Mouse (Mus musculus): Measurements from ENCODE around the gene Vdr. TPM values are rescaled to one million over a fixed set of nuclear protein-coding genes. Genes with fewer than 3 reads are reported as not detected.

Gene Vdr
- total RNA-seq, 2 experiments from 2014 or later = 6.4 to 33.3 TPM

GRCm38 (mm10) chr15:97921796-97922195 is 11.4 kb upstream of the Vdr start:
- no peak for DNase-seq

- DNase-seq = no peak
These were observed 9.9 kb upstream of the Vdr start for GRCm38 (mm10) chr15:97920306-97920705.

DNA sequence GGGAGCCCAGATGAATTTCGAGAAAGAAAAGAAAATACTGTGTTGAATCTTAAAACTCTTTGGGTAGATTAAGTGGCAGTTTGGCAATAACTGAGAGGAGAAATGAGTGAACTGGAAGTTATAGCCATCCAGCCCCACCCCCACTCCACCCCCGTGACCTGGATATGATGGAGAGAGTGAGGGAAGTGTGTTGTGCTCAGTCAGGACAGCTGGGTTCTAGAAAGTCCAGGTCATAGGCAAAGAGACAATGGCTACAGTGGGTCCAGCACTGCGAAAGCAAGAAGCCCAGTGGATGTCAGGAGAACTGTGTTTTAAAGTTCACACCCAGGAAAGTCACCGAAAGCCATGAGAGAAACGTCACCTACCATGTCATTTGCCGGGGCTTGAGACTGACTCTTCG is 8.8 kb upstream of the Vdr start:
- no peak for DNase-seq

DNA sequence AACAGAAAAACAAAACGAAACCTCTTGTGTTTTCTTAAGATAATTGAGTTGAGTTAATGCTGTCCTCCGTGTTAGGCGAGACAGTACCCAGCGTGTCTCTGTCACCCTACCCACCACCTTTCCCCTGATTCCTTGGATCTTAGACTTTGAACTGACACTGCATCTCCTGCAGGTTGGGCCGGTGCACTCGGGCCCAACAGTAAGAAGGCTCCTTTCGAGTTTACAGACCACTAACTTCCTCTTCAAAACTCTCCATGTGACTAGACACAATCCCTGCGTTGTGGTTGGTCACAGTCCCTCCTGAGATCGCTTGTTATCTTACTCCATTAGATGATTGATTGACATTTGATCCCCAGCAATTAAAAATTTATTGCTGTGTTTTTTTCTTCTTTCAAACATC is 7.6 kb upstream of the Vdr start:
- DNase-seq = no peak

DNA sequence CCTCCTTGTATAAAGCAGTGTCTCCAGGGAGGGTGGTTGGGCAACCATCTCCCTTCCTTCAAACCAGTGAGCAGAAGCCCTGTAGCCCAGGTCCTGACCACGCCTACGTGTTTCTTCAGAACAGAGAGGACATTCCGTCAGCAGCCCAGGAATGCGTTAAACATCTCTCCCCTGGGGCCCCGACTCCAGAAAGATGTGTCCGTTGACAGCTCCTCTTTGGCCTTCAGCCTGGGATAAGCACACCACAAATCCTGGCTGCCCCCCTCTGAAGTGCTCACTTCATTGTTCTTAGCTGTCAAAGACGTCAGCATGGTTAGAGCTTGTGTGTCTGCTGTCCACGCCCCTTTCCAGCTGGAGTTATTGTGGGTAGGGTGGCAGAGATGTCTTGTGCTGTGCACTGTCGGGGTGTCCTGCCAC is 3.9 kb upstream of the Vdr start:
- DNase-seq = peak; percentile 12 to 39

DNA sequence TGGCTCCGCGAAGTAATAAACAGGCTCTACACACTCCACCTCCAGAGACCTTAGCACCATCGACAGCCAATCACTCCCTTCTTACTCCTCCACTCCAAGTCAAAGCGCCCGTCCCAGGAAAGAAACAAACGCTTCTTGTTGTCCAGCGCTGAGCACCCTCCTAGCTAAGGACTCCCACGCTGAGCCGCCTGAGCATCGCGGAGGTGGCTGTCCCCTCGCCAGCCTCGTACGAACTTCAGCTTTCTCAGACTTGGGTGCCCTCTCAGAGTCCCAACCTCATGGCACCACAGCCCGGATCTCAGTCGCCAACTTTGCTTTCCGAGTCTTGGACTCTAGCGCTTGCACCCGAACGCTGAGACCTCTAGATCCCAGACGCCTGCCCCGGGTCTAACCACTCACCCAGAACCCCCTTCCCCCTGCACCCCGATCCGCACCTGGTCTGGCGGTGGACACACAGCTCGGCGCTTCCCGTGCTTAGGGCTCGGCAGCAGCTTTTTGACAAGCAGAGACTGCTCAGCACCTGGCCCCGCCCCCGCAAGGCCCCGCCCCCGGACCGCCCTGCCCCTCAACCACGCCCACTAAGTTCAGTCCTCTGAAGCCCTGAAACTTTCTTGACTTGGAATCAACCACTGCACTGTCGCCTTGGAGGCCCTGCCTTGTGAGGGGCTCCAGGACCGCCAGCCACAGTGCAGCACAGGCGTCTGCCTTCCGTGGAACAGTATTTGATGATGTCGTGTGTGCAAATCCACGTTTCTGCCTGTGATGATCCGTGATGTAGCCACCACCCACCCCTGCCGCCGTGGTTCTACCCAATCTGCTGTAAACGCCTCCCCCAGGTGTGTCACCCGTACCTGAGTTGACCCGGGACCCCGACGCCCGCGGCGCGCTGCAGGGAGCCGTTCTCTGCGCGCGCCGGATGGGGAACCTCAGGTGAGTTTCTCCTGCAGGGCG is 2.4 kb downstream of the Vdr start:
- peak; percentile 70 to 81 for DNase-seq

DNA sequence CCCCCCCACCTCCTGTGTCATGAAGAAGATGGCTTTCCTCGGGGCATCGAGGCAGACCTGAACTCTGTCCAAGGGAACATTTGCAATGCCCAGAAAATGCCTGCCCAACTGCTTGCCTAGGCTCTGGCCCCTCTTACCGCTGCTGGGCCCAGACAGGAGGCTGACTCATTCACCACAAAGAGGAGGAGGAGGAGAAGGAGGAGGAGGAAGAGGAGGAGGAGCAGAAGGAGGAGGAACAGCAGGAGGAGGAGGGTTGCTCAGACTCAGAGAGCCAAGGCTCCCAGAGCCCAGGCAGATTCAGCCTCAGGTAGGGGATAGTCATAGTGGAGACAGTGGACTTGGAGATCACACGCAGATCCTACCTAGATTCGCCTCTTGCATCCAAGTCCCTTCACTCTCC is 3.2 kb downstream of the Vdr start:
- peak; percentile 23 to 34 for DNase-seq

DNA sequence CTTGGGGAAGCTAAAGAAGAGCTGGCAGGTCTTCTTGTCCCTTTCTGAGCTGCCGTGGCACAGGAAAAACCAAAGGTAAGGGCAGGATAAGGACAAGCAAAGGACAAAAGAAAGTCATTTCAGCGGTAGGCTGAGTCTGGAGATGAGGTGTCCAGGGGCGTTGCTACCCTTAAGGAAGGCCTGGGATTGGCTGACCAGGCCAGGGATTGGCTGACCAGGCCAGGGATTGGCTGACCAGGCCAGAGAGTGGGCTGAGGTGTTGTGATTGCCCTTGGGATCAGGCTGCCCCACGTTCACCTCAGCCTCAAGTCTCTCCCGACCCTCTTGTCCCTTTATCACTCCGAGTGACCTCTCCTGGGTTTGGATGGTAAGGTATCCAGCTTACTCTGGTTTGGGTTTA is 5.1 kb downstream of the Vdr start:
- no peak for DNase-seq

GRCm38 (mm10) chr15:97904339-97904991 is 6.0 kb downstream of the Vdr start:
- no peak for DNase-seq

- no peak for DNase-seq
These were observed 7.0 kb downstream of the Vdr start for GRCm38 (mm10) chr15:97903261-97904009.

GRCm38 (mm10) chr15:97900991-97901390 is 9.4 kb downstream of the Vdr start:
- no peak for DNase-seq

GRCm38 (mm10) chr15:97900336-97900912 is 10.0 kb downstream of the Vdr start:
- DNase-seq = no peak

- no peak for DNase-seq
These were observed 10.7 kb downstream of the Vdr start for GRCm38 (mm10) chr15:97899714-97900113.

DNA sequence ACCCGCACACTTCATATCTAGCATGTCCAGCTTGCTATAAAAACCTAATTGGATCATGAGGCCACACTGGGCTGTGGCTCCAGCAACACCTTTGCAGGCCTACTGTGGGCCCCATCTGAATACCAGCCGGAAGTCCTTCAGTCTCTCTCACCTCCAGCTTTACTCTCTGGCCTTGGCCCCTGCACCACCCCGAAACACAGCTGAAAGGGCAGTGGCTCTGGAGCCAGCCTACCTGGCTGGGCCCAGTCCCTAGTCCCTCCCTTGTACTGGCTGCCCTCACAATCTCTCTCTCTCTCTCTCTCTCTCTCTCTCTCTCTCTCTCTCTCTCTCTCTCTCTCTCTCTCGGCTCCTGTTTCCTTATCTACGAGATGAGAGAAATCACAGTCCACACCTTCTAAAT is 11.6 kb downstream of the Vdr start:
- DNase-seq = no peak

- DNase-seq = no peak
These were observed 13.4 kb downstream of the Vdr start for GRCm38 (mm10) chr15:97896861-97897654.

DNA sequence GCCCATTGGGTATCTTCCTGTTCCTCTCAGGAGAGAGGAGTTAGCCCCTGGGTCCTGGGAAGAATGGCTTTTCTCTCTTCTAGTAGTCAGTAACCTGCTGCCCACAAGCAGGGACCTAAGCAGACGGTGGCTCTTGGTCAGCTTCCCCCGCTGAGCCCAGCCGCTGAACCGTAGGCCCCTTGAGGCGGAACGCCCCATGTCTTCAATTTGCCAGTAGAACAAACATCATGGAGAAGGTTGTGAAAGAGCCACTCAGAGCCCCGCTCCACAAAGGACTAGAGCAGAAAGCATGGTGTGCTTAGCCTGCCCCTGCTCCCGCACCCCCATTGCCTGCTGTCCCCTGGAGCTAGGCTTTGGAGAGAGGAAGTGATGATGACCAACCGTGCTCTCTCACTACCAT is 14.1 kb downstream of the Vdr start:
- DNase-seq = no peak

GRCm38 (mm10) chr15:97895847-97896246 is 14.6 kb downstream of the Vdr start:
- no peak for DNase-seq

- no peak for DNase-seq
These were observed 17.9 kb downstream of the Vdr start for GRCm38 (mm10) chr15:97892506-97892905.

GRCm38 (mm10) chr15:97890450-97890849 is 20.0 kb downstream of the Vdr start:
- peak in 1 of 2 experiments; percentile 22 for DNase-seq

DNA sequence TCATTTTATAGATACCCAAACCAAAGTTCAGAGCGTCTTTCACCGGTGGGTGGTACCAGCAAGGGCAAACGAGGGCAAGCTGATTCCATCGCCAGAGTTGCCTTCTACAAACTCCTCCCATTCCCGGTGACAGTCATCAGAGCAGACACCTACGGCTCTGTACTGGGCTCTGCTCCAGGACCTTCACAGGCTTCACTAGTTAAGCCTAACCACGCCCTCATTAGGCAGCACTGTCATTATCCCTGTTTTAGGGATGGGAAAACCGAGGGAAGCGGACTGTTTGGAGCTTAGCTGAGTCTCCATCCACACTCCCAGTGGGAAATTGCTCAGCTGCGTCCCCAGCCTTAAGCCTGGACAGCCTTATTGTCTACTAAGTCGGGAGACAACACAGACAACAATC is 20.4 kb downstream of the Vdr start:
- DNase-seq = peak; percentile 37 to 47

DNA sequence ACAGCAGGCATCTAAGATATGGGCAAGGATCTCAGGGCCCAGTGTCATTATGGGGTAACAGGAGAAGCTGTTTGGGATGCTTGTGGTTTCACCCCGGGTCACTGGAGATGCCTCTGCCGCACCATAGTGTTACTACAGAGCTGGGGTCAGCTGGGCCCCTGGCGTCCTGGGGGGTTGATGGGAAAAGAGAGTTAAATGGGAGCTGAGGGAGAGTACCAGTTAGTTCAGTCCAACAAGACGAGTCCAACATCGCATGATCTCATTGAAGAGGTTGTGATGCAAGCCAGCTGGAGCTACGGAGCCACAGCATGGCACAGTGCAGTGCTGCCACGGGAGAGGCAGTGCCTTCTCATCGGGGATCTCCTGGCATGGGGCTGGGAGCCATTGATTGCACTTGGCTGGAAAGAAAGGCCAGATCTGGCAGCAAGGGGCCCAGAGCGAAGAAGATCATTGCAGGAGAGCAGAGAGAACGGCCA is 22.9 kb downstream of the Vdr start:
- no peak for DNase-seq
